Mouse (Mus musculus): ENCODE measurements around the gene 4931414P19Rik.

DNA sequence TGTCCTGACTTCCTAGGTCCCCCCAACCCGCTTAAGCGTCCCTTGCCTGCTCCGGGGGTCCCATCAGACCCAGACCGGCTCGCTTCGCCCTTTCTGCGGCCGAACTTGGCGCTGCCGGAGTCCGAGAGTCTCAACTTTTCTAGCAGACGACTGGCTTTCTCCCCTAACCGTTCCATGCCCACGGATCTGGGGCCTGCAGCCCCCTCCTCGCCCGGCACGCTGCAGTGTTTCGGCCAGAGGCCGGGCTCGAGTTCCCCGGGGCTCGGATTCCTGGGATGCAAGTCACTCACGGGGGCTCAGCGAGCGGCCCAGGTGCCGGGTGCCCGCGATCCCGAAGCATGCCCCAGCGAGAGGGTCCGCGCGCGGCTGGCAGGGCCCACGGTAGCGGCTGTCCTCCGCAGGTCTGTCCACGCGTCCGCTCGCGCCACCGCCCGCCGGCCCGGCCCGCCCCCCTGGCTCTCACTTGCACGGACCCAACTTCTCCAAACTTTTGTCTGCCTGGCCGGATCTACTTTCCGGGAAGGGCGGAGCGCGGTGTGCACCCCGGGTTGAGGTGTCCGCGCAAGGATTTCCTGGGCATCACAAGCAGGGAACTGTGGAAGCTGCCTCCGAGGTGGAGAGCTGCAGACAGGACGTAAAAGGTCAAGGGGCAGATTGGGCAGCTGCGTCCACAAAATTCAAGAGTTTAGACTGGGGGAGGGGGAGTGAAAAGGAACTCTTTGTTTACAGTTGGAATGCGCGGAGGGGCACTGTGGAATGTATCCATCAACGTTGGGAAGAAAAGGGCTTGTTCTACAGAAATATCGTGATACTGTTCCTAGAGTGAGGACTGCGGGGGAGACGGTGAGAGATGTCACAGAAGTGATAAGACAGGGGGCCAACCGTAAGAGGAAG, 28.5 kb downstream of the 4931414P19Rik start, which contains the start of gene Ajuba:
- TF ChIP-seq CTCF (conservative IDR thresholded peaks at IDR 0.05 in 1 of 2, IDR thresholded peaks at IDR 0.05 in 1 of 2; ENCODE audit: low read depth in 2 of 2, low read length in 2 of 2): no peak
- TF ChIP-seq E2F4 (IDR thresholded peaks at IDR 0.05; ENCODE audit: insufficient replicate concordance, low read depth, low read length): no peak
- no peak for TF ChIP-seq POLR2AphosphoS2 (IDR thresholded peaks at IDR 0.05; ENCODE audit: low read depth, low read length)
- TF ChIP-seq JUN (IDR thresholded peaks at IDR 0.05; ENCODE audit: insufficient read depth, low read depth, low read length): no peak
- TF ChIP-seq TCF12 (IDR thresholded peaks at IDR 0.05; ENCODE audit: low read depth, low read length): no peak
- no peak for TF ChIP-seq MAX (IDR thresholded peaks at IDR 0.05; ENCODE audit: low read length)
- no peak for TF ChIP-seq POLR2A (IDR thresholded peaks at IDR 0.05; ENCODE audit: low read depth, low read length)
- no peak for TF ChIP-seq CHD2 (IDR thresholded peaks at IDR 0.05; ENCODE audit: low read length)
- TF ChIP-seq USF1 (IDR thresholded peaks at IDR 0.05; ENCODE audit: low read depth, low read length): no peak
- TF ChIP-seq CHD1 (IDR thresholded peaks at IDR 0.05; ENCODE audit: low read depth, low read length): no peak
- no peak for TF ChIP-seq EP300 (IDR thresholded peaks at IDR 0.05; ENCODE audit: low read length)
